Mouse (Mus musculus) urinary bladder, postnatal 14 days (tissue): ENCODE measurements at regions not wholly inside any gene's neighbourhood (a gene's known extent, or its start where the extent isn't known, plus 50 kb on each side); places are given as distances from the start of the nearest gene placed in this dataset.

Experiments used
- DNase-seq: peaks from one replicate; pipeline ENCODE4 v3.0.0; 2021; ENCODE audit warnings: low spot score

GRCm38 (mm10) chr9:46819808-46820207 is 178.7 kb upstream of the Gm4791 start:
- no peak for DNase-seq

DNA sequence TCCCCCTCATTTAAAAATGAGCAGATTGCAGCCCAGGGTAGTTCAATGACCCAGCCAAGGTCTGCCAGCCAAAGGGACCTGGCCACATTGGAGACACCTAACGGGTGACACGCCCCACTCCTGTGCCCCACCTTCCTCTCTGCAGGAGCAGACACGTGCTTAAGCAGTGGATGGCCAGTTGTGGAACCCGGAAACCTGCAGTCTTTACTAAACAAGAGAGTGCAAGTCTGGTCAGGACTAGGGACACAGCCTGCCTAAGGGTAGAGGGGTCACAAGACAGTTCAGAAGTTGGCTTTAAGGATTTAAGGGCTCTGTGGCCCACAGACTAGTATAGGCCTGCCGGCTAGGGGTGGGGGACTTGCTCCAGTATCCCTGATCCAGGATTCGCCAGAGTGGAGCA is 179.2 kb upstream of the Gm4791 start:
- no peak for DNase-seq

DNA sequence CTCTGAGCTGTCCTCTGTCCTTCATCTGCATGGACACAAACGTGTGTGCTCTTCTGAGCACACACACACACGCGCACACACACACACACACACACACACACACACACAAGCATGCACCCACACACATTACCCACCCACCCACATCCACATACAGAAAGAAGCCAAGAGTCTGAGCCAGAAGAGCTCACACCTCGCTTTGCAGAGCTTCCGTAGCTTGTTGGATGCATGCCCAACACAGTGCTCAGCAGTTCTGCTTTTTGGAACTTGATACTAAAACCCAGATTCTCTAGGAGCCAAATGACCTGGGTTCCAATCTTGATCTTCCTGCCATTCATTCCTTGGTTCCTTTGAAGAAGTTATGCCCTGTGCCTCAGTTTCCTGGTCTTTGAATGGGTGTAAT is 182.4 kb upstream of the Gm4791 start:
- DNase-seq, result no peak

- peak; percentile 66 for DNase-seq
These were observed 183.9 kb upstream of the Gm4791 start for GRCm38 (mm10) chr9:46814478-46815241.

GRCm38 (mm10) chr9:46810266-46810665 is 188.3 kb upstream of the Gm4791 start:
- DNase-seq, result no peak

DNA sequence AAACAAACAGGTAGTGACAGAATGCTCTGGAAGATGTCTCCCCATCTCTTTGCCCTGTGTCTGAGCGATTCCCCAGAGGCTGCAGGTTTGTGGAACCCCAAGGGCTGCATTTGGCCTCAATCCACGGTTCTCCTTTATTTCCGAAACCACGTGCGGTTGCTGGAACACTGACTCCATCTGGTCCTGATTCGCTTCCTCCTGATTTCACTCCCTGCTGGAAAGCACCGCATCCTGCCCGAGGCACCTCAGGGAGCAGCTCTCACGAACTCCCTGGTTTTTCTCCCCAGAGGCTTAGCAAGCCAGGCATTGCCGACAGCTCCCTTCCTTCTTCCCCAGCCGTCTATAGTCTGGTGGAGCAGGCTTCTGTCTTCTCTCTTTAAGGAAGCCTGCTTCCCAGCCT is 203.1 kb upstream of the Gm4791 start:
- DNase-seq, result no peak

- DNase-seq, result no peak
These were observed 209.5 kb upstream of the Gm4791 start for GRCm38 (mm10) chr9:46789036-46789435.

- DNase-seq, result no peak
These were observed 210.1 kb upstream of the Gm4791 start for GRCm38 (mm10) chr9:46788456-46788855.

GRCm38 (mm10) chr9:46784355-46784975 is 214.1 kb upstream of the Gm4791 start:
- DNase-seq, result no peak

GRCm38 (mm10) chr9:46783597-46784354 is 214.8 kb upstream of the Gm4791 start:
- DNase-seq, result no peak

DNA sequence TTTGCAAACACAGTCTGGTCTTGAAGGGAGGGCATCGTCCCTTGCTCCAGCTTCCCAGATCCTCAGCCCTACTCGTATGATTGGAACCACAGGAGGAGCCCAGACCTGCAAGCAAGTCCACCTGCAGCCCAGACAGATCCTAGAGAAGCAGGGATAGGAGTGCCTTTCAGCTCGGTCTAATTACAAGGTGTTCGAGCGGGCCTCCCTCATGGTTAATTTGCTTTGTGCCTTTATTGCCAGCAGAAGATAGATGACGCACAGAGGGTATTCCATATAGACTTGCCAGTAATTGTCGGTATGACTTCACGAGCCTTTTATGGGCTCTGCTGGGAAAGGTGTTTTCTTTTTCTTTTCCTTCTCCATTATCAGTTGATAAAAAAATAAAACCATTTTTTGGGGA is 216.9 kb upstream of the Gm4791 start:
- DNase-seq, result no peak

- no peak for DNase-seq
These were observed 219.8 kb upstream of the Gm4791 start for GRCm38 (mm10) chr9:46778769-46779168.

GRCm38 (mm10) chr9:46774821-46775220 is 223.7 kb upstream of the Gm4791 start:
- DNase-seq, result peak; percentile 10

- DNase-seq, result no peak
These were observed 238.3 kb upstream of the Gm4791 start for GRCm38 (mm10) chr9:46760247-46760646.

DNA sequence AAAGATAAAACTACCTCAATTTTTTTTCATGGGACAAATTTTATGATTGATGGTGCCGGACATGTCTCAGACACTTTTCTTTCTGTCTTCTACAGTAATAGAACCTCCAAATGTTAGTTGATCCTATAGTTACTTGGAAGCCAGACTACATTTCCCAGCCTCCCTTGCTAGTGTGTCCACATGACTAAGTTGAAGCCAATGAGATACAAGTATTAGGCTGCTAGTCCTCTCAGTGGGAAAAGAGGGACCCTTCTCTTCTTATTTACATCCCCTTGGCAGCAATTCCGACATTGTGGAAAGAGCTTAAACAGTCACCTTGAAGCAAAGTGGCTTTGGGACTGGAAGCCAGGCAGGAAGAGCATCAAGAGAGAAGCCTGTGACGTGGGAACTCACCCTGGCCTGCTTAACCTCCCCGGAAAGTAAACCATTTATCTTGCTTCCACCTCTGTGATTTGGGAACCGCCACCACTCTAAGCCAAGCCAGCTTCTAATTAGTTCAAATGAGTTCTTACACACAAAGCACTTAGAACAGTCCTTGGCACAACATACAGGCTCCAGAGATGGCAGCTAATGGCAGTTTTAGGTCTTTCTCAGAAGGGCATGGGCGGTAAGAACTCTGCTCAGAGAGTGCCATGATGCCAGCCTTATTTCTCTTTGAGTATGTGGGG is 241.4 kb upstream of the Gm4791 start:
- DNase-seq, result no peak

GRCm38 (mm10) chr9:46751981-46752380 is 246.6 kb upstream of the Gm4791 start:
- no peak for DNase-seq

DNA sequence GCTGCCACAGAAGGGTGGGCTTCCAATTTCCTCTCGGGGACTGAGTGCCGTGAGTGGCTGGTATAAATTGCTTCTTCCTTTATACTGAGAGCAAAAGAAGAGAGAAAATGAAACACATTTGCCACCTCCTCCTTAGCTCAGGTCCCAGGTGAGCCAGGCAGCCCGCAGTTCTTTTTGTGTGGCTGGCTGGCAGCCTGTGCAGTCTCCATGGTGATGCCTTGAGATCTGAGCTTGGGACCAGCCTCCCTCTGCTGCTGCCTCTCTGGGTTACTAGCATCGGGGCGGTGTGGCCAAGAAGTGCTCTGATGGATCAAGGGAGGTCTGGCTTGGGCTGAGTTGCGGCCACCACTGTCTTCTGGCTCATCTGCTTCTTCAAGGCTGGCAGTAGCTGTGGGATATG is 249.1 kb upstream of the Gm4791 start:
- no peak for DNase-seq

GRCm38 (mm10) chr9:46746266-46746665 is 252.3 kb upstream of the Gm4791 start:
- no peak for DNase-seq

DNA sequence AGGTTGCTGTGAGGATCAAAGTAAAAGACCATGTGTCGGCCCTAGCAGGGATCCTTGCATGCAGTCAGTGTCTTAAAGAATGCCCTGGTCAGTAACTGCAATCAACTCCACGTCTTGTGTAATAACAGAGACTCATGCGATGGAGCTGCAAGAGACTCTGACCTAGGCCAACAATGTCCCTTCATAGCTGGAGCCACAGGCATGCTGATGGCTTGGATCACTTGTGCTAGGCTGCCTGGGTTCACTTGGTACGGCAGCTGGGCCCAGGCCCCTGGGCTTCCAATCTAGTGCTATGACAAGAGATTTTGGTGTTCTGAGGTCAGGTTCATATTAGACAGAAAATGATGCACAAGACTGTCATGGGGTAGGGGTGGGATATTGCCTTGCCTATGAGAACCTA is 258.0 kb upstream of the Gm4791 start:
- no peak for DNase-seq

DNA sequence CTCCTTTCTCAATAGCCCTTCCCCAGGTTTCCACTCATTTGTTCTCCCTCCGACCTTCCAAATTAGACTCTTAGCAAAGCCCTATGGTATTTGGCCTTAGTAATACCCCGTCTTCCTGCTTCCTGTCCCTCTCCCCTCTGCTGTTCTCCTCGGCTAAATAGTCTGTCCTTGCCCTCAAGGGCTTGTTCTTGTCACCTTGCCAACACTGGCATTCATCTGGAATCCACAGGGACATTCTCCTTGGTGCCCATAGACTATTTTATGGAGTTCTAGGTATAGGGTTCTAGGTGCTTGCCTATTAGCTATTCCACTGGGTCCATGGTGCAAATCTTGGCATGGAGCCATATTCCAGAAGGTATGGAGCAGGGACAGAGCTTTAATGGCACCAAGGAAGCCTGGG is 259.2 kb upstream of the Gm4791 start:
- no peak for DNase-seq

DNA sequence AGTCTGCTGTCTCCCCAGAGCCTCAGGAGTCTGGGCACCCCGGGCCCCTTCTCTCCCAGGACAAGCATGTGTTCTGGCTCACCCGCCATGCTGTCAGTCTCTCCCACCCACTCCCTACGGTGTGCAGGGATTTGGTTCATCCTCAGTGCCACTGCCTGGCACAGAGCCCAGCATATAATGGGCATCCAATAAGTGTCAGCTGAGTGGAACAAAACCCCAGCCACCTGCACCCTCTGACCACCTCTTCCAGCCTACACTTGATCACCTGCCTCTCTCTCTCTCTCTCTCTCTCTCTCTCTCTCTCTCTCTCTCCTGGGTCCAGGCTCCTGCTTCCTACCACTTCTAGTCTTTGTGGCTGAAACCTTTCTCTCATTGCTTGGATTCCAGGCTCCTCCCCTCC is 259.9 kb upstream of the Gm4791 start:
- no peak for DNase-seq

DNA sequence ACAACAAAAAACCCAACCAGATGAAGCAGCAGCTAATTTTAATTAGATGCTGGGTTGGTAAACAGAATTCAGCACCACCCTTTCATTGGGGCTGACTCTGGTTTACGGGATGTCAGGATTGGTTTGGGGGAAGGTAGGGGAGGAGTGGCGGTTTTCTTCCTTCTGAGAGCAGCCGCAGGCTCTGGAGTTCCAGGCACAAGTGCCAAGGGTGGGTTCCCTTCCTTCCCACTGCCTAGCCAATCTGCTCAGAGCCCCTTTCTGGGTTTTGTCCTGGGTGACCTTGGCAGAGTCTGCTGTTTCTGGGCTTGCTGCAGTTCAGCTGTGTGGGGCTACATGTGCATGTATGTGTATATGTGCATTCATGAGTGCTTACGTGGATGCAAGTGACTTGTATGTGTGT is 260.5 kb upstream of the Gm4791 start:
- no peak for DNase-seq

- DNase-seq, result no peak
These were observed 261.1 kb upstream of the Gm4791 start for GRCm38 (mm10) chr9:46737446-46737845.
